Mouse (Mus musculus): ENCODE measurements around the gene Clk2.
"Not testable (repeated sequence)": the region's sequence is repeated elsewhere in the genome, so short reads cannot be mapped to it uniquely, and the experiment has no call there.

Gene Clk2

GRCm38 (mm10) chr3:89147101-89147978 is 17.3 kb upstream of the Clk2 start:
- DNase-seq (ENCODE audit: low read depth, low spot score) = no peak
- Histone ChIP-seq H3K27me3 (ENCODE audit: control insufficient read depth, insufficient read depth, low read length, poor library complexity, severe bottlenecking) (no peaks in the 10 kb centered on the region), H3K36me3 (ENCODE audit: control insufficient read depth, insufficient read depth, low read length, poor library complexity, severe bottlenecking) (no peaks in the 10 kb centered on the region)

- H3K36me3 ChIP-seq (ENCODE audit: control insufficient read depth, insufficient read depth, low read length, poor library complexity, severe bottlenecking) = no peaks in the 10 kb centered on the region
- DNase-seq (ENCODE audit: low read depth, low spot score) = no peak
Measured at GRCm38 (mm10) chr3:89147979-89148311, 16.6 kb upstream of the Clk2 start.

GRCm38 (mm10) chr3:89148567-89148966 is 16.0 kb upstream of the Clk2 start:
- Histone ChIP-seq H3K36me3 (ENCODE audit: control insufficient read depth, insufficient read depth, low read length, poor library complexity, severe bottlenecking) (no peaks in the 10 kb centered on the region), H3K27me3 (ENCODE audit: control insufficient read depth, insufficient read depth, low read length, poor library complexity, severe bottlenecking) (no peaks in the 10 kb centered on the region)
- DNase-seq (ENCODE audit: low read depth, low spot score) = no peak

More at GRCm38 (mm10) chr3:89147979-89148311, 16.6 kb upstream of the Clk2 start:
- H3K27me3 ChIP-seq (ENCODE audit: control insufficient read depth, insufficient read depth, low read length, poor library complexity, severe bottlenecking) = no peaks in the 10 kb centered on the region

GRCm38 (mm10) chr3:89152084-89152835 is 12.3 kb upstream of the Clk2 start:
- H3K27me3 ChIP-seq (ENCODE audit: control insufficient read depth, insufficient read depth, low read length, poor library complexity, severe bottlenecking) = no peaks in the 10 kb centered on the region
- H3K36me3 ChIP-seq (ENCODE audit: control insufficient read depth, insufficient read depth, low read length, poor library complexity, severe bottlenecking) = no peaks in the 10 kb centered on the region
- DNase-seq (ENCODE audit: low read depth, low spot score) = no peak

- DNase-seq (ENCODE audit: low read depth, low spot score) = peak; percentile 55
- Histone ChIP-seq H3K27me3 (ENCODE audit: control insufficient read depth, insufficient read depth, low read length, poor library complexity, severe bottlenecking) (no peaks in the 10 kb centered on the region), H3K36me3 (ENCODE audit: control insufficient read depth, insufficient read depth, low read length, poor library complexity, severe bottlenecking) (no peaks in the 10 kb centered on the region)
Measured at GRCm38 (mm10) chr3:89156951-89157350, 7.6 kb upstream of the Clk2 start.

GRCm38 (mm10) chr3:89158651-89159050 is 5.9 kb upstream of the Clk2 start:
- Histone ChIP-seq H3K36me3 (ENCODE audit: control insufficient read depth, insufficient read depth, low read length, poor library complexity, severe bottlenecking) (no peaks in the 10 kb centered on the region), H3K27me3 (ENCODE audit: control insufficient read depth, insufficient read depth, low read length, poor library complexity, severe bottlenecking) (no peaks in the 10 kb centered on the region)

GRCm38 (mm10) chr3:89159211-89159610 is 5.4 kb upstream of the Clk2 start:
- Histone ChIP-seq H3K36me3 (ENCODE audit: control insufficient read depth, insufficient read depth, low read length, poor library complexity, severe bottlenecking) (no peaks in the 10 kb centered on the region), H3K27me3 (ENCODE audit: control insufficient read depth, insufficient read depth, low read length, poor library complexity, severe bottlenecking) (no peaks in the 10 kb centered on the region)
- peak; percentile 37 for DNase-seq (ENCODE audit: low read depth, low spot score)

More at GRCm38 (mm10) chr3:89158651-89159050, 5.9 kb upstream of the Clk2 start:
- DNase-seq (ENCODE audit: low read depth, low spot score) = no peak

GRCm38 (mm10) chr3:89159616-89160344 is 4.8 kb upstream of the Clk2 start, which contains the start of gene Hcn3:
Gene Hcn3 (minus strand): TSS chr3:89160196.
- Histone ChIP-seq H3K27me3 (ENCODE audit: control insufficient read depth, insufficient read depth, low read length, poor library complexity, severe bottlenecking) (no peaks in the 10 kb centered on the region), H3K36me3 (ENCODE audit: control insufficient read depth, insufficient read depth, low read length, poor library complexity, severe bottlenecking) (no peaks in the 10 kb centered on the region)
- DNase-seq (ENCODE audit: low read depth, low spot score) = peak; percentile 90

GRCm38 (mm10) chr3:89161207-89161606 is 3.4 kb upstream of the Clk2 start:
- H3K27me3 ChIP-seq (ENCODE audit: control insufficient read depth, insufficient read depth, low read length, poor library complexity, severe bottlenecking); DNase-seq (ENCODE audit: low read depth, low spot score); H3K36me3 ChIP-seq (ENCODE audit: control insufficient read depth, insufficient read depth, low read length, poor library complexity, severe bottlenecking): not testable (repeated sequence)

GRCm38 (mm10) chr3:89161786-89162185 is 2.8 kb upstream of the Clk2 start:
- no peak for DNase-seq (ENCODE audit: low read depth, low spot score)
- no peaks in the 10 kb centered on the region for H3K27me3 ChIP-seq (ENCODE audit: control insufficient read depth, insufficient read depth, low read length, poor library complexity, severe bottlenecking)
- no peaks in the 10 kb centered on the region for H3K36me3 ChIP-seq (ENCODE audit: control insufficient read depth, insufficient read depth, low read length, poor library complexity, severe bottlenecking)

GRCm38 (mm10) chr3:89163123-89163522 is 1.5 kb upstream of the Clk2 start:
- no peak for DNase-seq (ENCODE audit: low read depth, low spot score)
- no peaks in the 10 kb centered on the region for H3K27me3 ChIP-seq (ENCODE audit: control insufficient read depth, insufficient read depth, low read length, poor library complexity, severe bottlenecking)
- peaks cover 5% of the 10 kb centered on the region; the same call in 1 of the 2 replicates for H3K36me3 ChIP-seq (ENCODE audit: control insufficient read depth, insufficient read depth, low read length, poor library complexity, severe bottlenecking)

- DNase-seq (ENCODE audit: low read depth, low spot score) = peak; percentile 18
- Histone ChIP-seq H3K36me3 (ENCODE audit: control insufficient read depth, insufficient read depth, low read length, poor library complexity, severe bottlenecking) (peaks cover 5% of the 10 kb centered on the region), H3K27me3 (ENCODE audit: control insufficient read depth, insufficient read depth, low read length, poor library complexity, severe bottlenecking) (no peaks in the 10 kb centered on the region)
Measured at GRCm38 (mm10) chr3:89163643-89164245, 851 bp upstream of the Clk2 start.

GRCm38 (mm10) chr3:89165268-89165870 is 774 bp downstream of the Clk2 start:
- peaks cover 14% of the 10 kb centered on the region for H3K36me3 ChIP-seq (ENCODE audit: control insufficient read depth, insufficient read depth, low read length, poor library complexity, severe bottlenecking)
- H3K27me3 ChIP-seq (ENCODE audit: control insufficient read depth, insufficient read depth, low read length, poor library complexity, severe bottlenecking) = no peaks in the 10 kb centered on the region
- no peak for DNase-seq (ENCODE audit: low read depth, low spot score)

- no peak for DNase-seq (ENCODE audit: low read depth, low spot score)
- Histone ChIP-seq H3K27me3 (ENCODE audit: control insufficient read depth, insufficient read depth, low read length, poor library complexity, severe bottlenecking) (no peaks in the 10 kb centered on the region), H3K36me3 (ENCODE audit: control insufficient read depth, insufficient read depth, low read length, poor library complexity, severe bottlenecking) (peaks cover 18% of the 10 kb centered on the region)
Measured at GRCm38 (mm10) chr3:89166945-89167344, 2.4 kb downstream of the Clk2 start.
